30 mouse cellular contexts compared by ENCODE assay signal in genomic region chrX:5798433-5798832, GRCm38 (mm10).
DNase-seq lines count a peak whose midpoint lies in the region; ATAC-seq and TF ChIP-seq lines count a peak whose summit lies in the region.
"Had no signal": no experiment of that assay in that cellular context is flagged by ENCODE, and none has a peak within 500 bp of the region (broad histone marks: within the 10 kb centered on the region; RNA-seq: fewer than 3 reads in every experiment).

No protein-coding gene starts in this region.

- 52% methylated on average over 2 of the region's 2 CpGs for WGBS in lung, adult 2 months
- WGBS in lung, embryonic 15.5 days, result 38% methylated on average over 2 of the region's 2 CpGs

- no peak for TF ChIP-seq CTCF in lung, adult 2 months (IDR thresholded peaks at IDR 0.05; ENCODE audit: insufficient read depth, low read length)

- H3K9ac ChIP-seq in lung, embryonic 15.5 days, result no peak overlapping the region
- H3K9ac ChIP-seq: embryonic facial prominence, embryonic 13.5 days; forebrain, embryonic 12.5 days; forebrain, embryonic 15.5 days; heart, embryonic 13.5 days; hindbrain, embryonic 13.5 days had no signal

- H3K27ac ChIP-seq in lung, embryonic 15.5 days, result peak overlapping the region; percentile 19; the same call in 1 of the 2 replicates
- H3K27ac ChIP-seq: embryonic facial prominence, embryonic 10.5 days; embryonic facial prominence, embryonic 13.5 days; forebrain, embryonic 12.5 days; forebrain, embryonic 15.5 days; heart, adult 2 months; heart, embryonic 10.5 days; heart, embryonic 13.5 days; hindbrain, embryonic 13.5 days had no signal

- H3K27me3 ChIP-seq in lung, embryonic 15.5 days, result no peaks in the 10 kb centered on the region
- H3K27me3 ChIP-seq: CH12.LX; embryonic facial prominence, embryonic 13.5 days; forebrain, embryonic 12.5 days; forebrain, embryonic 15.5 days; heart, embryonic 13.5 days; hindbrain, embryonic 13.5 days had no signal

- DNase-seq in lung, adult 2 months, result peak; percentile 3
- no peak for DNase-seq in lung, postnatal 4 days
- peak; percentile 1 for DNase-seq in lung, postnatal 10 days
- peak; percentile 17 for DNase-seq in yolk sac, embryonic 10.5 days (ENCODE audit: low spot score)
- no peak for DNase-seq in heart, postnatal 10 days
- no peak for DNase-seq in kidney, postnatal 14 days
- DNase-seq in urinary bladder, postnatal 25 days (ENCODE audit: low spot score), result no peak
- DNase-seq: adrenal gland, postnatal 10 days; adrenal gland, postnatal 36 days; B cell, adult 2 months; cerebellum, adult 2 months; cerebellum, adult 9-11 months; cerebellum, postnatal 36 days; embryo, embryonic 11 days; gastrocnemius, postnatal 25 days; heart, adult 2 months had no signal

- no peak overlapping the region for H3K4me2 ChIP-seq in lung, embryonic 15.5 days
- H3K4me2 ChIP-seq: embryonic facial prominence, embryonic 13.5 days; forebrain, embryonic 12.5 days; forebrain, embryonic 15.5 days; heart, embryonic 13.5 days; hindbrain, embryonic 13.5 days had no signal

- intact Hi-C loops in heart, postnatal 10 days (cut with DNase I), result no loop called here

- peak; percentile 49 for ATAC-seq in lung, embryonic 15.5 days (ENCODE audit: borderline replicate concordance, extremely low read depth, low FRiP score, low TSS enrichment)
- ATAC-seq: activated CD4-positive, CD25-positive, alpha-beta regulatory T cell, adult 4 months; forebrain, embryonic 15.5 days; hindbrain, embryonic 16.5 days; Patski had no signal

- no peaks in the 10 kb centered on the region for H3K9me3 ChIP-seq in lung, embryonic 15.5 days
- H3K9me3 ChIP-seq: embryonic facial prominence, embryonic 10.5 days; embryonic facial prominence, embryonic 13.5 days; forebrain, embryonic 12.5 days; forebrain, embryonic 15.5 days; G1E; heart, embryonic 10.5 days; heart, embryonic 13.5 days; hindbrain, embryonic 13.5 days had no signal

- TF ChIP-seq POLR2A in lung, adult 2 months (IDR thresholded peaks at IDR 0.05; ENCODE audit: borderline replicate concordance, extremely low read depth, low read depth, low read length), result no peak

- H3K36me3 ChIP-seq in lung, embryonic 15.5 days, result no peaks in the 10 kb centered on the region
- H3K36me3 ChIP-seq: embryonic facial prominence, embryonic 10.5 days; embryonic facial prominence, embryonic 13.5 days; forebrain, embryonic 12.5 days; forebrain, embryonic 15.5 days; G1E; heart, embryonic 10.5 days; heart, embryonic 13.5 days; hindbrain, embryonic 13.5 days had no signal

- no peaks in the 10 kb centered on the region for H3K4me1 ChIP-seq in lung, adult 2 months (ENCODE audit: control insufficient read depth, insufficient read depth, low read length)
- H3K4me1 ChIP-seq in lung, embryonic 15.5 days, result no peaks in the 10 kb centered on the region
- H3K4me1 ChIP-seq: embryonic facial prominence, embryonic 10.5 days; embryonic facial prominence, embryonic 13.5 days; forebrain, embryonic 12.5 days; forebrain, embryonic 15.5 days; heart, embryonic 10.5 days; heart, embryonic 13.5 days; hindbrain, embryonic 13.5 days had no signal

- no peak overlapping the region for H3K4me3 ChIP-seq in lung, adult 2 months (replicated peaks; ENCODE audit: extremely low read depth, low read depth, low read length)
- H3K4me3 ChIP-seq in lung, embryonic 15.5 days, result no peak overlapping the region
- H3K4me3 ChIP-seq: embryonic facial prominence, embryonic 10.5 days; embryonic facial prominence, embryonic 13.5 days; erythroblast, embryonic 14.5 days; forebrain, embryonic 12.5 days; forebrain, embryonic 15.5 days; heart, adult 2 months; heart, embryonic 10.5 days; heart, embryonic 13.5 days; hindbrain, embryonic 13.5 days had no signal

Comparison
In these comparisons a context has a peak if more than half of its experiments do, and no peak if none do; other contexts are left out.
1. DNase-seq: peak in lung, adult 2 months (single experiment), lung, postnatal 10 days (single experiment) and yolk sac, embryonic 10.5 days (single experiment); none in lung, postnatal 4 days (0 of 2), heart, postnatal 10 days (0 of 2), kidney, postnatal 14 days (single experiment) and urinary bladder, postnatal 25 days (single experiment).